Mouse (Mus musculus): ENCODE results near the gene Gm17018.
A peak's percentile ranks its signal among the peaks of the same experiment; 100 is the strongest.

Gene Gm17018

GRCm38 (mm10) chr19:45587509-45588292 lies 27.3 kb downstream of the Gm17018 start:
- DNase-seq (ENCODE audit: extremely low read depth, low read depth) = no peak

DNA sequence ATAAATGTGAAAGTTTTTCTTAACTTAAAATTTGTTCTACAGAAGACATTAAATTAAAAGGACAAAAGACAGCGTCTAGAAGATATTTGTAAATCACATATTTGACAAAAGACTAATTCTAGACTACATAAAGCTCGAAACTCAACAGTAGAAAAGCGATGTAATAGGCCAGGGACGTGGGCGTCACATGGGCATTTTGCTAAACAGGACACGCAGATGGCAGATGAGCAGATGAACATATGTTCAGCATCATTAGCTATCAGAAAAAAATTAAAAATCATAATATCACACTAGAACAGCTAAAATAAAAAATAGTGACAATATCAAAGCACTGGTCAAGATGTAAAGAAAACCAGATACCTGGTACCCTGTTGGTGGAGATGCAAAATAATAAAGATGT lies 29.3 kb downstream of the Gm17018 start:
- no peak for DNase-seq (ENCODE audit: extremely low read depth, low read depth)

GRCm38 (mm10) chr19:45591704-45592103 lies 31.3 kb downstream of the Gm17018 start:
- peak; percentile 78 for DNase-seq (ENCODE audit: extremely low read depth, low read depth)

- no peak for DNase-seq (ENCODE audit: extremely low read depth, low read depth)
Observed at GRCm38 (mm10) chr19:45592916-45593315, 32.5 kb downstream of the Gm17018 start.

DNA sequence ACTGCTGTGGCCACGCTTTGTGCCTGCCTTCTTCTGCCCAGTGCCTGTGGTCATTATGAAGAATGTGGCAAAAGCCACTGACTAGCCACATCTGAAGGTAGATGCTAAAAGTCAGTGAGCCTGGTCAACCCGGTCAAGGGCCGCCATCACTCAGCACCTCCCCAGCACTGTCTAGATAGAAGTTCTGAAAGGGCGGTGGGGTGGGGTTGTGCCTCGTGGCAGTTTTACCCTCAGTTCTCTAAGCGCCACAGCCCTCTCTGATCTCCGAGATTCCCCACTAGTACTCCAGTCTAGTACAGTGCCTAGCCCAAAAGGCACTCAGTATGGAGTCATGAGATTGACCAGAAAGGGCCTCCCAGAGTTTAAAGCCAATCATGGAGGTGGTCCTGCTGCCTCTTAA lies 33.7 kb downstream of the Gm17018 start:
- DNase-seq (ENCODE audit: extremely low read depth, low read depth) = no peak

- no peak for DNase-seq (ENCODE audit: extremely low read depth, low read depth)
Observed at GRCm38 (mm10) chr19:45595481-45595880, 35.1 kb downstream of the Gm17018 start.

DNA sequence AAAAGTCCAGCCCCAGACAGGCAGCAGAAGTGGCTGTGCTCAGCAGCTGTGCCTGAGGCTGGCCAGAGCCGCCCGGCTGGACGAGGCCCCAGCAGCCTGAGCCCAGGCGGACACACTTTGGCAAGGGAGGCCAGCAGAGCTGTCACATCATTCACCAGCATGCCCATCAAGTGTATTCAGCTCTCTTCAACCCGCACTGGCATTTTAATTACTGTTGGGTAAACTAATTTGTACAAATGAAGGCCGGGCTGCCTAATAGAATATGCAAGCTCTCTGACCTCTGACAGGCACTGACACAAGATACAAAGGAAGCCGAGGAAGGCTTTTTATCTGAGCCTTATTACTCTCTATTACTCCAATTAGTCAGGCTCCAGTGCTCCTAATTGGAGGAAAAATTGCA lies 35.6 kb downstream of the Gm17018 start:
- no peak for DNase-seq (ENCODE audit: extremely low read depth, low read depth)

- no peak for DNase-seq (ENCODE audit: extremely low read depth, low read depth)
Observed at GRCm38 (mm10) chr19:45596434-45596833, 36.0 kb downstream of the Gm17018 start.

GRCm38 (mm10) chr19:45597106-45597505 lies 36.7 kb downstream of the Gm17018 start:
- no peak for DNase-seq (ENCODE audit: extremely low read depth, low read depth)

DNA sequence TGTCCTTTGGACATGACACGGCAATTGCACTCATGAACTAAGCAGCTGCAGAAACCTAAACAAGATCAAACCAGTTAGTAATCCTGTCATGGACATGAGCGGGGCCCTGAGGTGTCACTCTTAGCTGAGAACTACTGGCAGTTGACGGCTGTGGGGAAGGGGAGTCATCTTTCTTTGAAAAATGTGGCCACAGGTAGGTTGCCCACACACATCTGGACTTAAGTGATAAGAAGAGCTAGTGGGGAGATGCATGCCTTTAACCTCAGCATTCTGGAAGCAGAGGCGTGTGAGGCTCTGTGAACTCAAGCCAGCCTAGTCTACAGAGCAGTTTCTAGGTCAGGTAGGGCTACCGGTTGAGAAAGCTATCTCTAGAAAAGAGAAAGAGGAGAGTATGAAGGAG lies 42.2 kb downstream of the Gm17018 start:
- DNase-seq (ENCODE audit: extremely low read depth, low read depth) = peak; percentile 95

DNA sequence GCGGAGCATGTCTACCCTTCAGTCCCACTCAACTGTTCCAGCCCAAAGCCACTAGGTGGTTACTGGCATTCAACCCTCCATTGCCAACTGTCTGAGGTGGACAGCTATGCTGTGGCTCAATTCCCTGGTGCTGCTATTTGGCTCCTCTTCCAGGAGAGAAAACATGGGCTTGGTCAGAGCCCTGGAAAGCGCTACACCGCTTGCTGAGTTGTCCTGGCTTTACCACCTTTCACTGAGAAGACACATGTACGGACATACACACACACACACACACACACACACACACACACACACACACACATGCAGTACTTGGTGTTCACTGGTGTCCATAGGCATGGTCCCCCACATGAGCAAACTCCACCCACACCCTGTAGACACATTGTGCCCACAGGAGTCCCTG lies 46.3 kb downstream of the Gm17018 start:
- no peak for DNase-seq (ENCODE audit: extremely low read depth, low read depth)

DNA sequence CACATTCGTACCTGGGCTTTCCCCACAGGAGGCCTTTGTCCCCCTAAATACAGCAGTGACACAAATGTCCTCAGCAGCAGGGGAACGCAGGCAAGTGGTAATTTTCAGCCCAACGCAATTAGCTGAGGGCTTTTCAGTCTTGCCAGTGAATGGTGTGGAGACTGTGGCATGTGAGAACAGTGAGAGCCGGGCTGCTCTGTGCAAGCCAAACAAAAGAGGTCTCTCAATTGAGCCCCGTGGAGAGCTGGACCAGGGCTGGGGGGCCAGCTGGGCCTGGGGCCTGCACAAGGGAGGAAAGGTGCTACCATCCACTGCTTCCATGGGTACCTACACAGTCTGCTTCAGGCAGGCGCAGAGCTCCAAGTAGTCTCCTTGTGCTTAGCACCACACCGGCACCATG lies 47.1 kb downstream of the Gm17018 start:
- no peak for DNase-seq (ENCODE audit: extremely low read depth, low read depth)

DNA sequence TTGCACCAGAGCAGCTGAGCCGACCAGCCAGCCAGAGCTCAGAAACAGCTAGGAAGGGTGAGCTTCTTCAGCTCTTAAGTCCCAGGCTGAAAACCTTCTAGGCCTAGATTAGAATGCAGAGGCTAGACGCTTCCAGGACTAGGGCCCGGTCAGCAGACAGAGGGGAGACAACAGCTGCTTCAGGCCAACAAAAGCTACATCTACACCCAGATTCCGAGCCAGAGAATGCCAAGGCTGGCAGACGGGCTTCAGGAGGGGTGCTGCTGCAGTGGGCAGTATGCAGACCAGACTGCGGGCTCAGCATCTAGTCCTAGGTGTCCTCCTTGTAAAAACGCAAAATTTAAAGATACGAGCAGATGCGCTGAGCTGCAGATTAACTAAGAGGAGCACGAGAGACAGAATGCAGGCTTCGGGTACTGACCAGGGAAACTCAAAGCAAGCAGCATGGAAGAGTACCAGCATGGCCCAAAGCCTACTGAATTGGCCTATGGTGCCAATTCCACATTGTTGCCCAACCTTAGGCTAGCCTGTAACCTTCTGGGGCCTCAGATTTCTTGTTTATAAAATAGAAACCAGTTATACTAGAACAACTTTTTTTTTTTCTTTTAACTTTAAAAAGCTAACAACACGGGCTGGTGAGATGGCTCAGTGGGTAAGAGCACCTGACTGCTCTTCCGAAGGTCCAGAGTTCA lies 48.4 kb downstream of the Gm17018 start:
- DNase-seq (ENCODE audit: extremely low read depth, low read depth) = no peak

GRCm38 (mm10) chr19:45610823-45611222 lies 50.4 kb downstream of the Gm17018 start:
- no peak for DNase-seq (ENCODE audit: extremely low read depth, low read depth)

GRCm38 (mm10) chr19:45614375-45614774 lies 54.0 kb downstream of the Gm17018 start:
- no peak for DNase-seq (ENCODE audit: extremely low read depth, low read depth)

- DNase-seq (ENCODE audit: extremely low read depth, low read depth) = no peak
Observed at GRCm38 (mm10) chr19:45614928-45615327, 54.5 kb downstream of the Gm17018 start.

GRCm38 (mm10) chr19:45615415-45616213 lies 55.2 kb downstream of the Gm17018 start:
- DNase-seq (ENCODE audit: extremely low read depth, low read depth) = no peak

- DNase-seq (ENCODE audit: extremely low read depth, low read depth) = no peak
Observed at GRCm38 (mm10) chr19:45616214-45616518, 55.8 kb downstream of the Gm17018 start.

DNA sequence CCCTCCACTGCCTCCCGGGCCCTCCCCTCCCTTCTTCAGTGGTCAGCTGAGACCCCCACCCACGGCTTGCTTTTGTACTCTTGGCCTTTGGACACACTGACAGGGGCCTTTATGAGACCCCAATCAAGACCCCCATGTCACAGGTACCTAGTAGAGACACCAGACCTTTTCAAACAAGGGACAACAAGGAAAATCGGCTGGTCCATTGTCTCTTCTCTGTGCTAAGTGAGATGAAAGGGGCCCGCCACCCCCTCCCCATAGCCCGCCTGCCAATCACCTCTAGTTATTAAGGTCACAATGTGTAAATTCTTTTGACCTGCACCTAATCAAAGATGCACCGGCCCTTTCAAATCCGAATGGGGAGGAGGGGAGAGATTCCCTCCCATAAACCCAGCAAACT lies 56.3 kb downstream of the Gm17018 start:
- no peak for DNase-seq (ENCODE audit: extremely low read depth, low read depth)

- no peak for DNase-seq (ENCODE audit: extremely low read depth, low read depth)
Observed at GRCm38 (mm10) chr19:45618184-45618583, 57.8 kb downstream of the Gm17018 start.

DNA sequence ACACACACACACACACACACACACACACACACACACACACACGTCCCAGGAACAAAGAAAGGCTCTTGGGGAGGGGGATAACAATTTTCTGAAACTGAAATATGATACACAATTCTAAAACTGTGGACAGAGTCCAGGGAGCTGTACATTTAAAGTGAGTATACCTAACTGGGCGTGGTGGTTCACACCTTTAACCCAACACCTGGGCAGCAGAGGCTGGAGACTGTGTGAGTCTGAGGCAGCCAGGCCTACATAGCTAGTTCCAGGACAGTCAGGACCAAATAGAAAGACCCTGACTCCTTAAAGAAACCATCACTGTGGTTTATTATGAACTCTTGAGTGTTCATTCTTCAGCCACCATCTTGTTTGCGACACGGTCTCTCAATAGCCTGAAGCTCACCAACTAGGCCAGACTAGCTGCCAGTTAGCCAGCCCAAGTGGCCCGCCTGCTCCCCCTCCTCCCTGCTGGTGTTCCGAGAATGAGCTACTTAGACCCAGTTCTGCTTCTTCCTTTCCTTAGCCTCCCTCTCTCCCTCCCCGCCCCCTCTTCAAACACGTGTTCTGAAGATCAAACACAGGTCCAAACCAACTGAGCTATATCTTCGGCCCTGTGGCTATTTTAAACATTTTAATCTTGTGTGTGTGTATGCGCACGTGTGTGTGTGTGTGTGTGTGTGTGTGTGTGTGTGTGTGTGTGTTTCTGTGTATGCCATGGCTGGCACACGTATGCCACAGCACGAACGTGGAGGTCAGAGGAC lies 59.5 kb downstream of the Gm17018 start:
- DNase-seq (ENCODE audit: extremely low read depth, low read depth) = no peak

DNA sequence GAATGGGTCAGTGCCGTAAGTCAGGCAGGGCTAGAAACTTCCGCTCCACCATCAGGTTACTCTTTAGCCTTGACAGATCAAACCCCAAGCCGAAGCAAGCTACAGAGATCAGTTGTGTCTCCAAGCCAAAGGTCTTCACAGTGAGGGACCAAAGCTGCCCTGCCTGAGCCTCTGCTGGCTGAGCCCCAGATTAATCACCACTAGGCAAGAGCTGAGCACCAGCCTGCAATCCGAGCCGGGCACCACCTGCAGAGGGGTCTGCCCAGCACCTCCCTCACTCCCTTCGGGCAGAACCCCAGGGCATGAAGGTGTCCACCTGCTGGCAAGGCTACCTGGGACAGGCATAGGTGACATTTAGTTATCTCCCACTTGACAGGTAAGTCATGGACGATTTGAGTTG lies 60.6 kb downstream of the Gm17018 start:
- DNase-seq (ENCODE audit: extremely low read depth, low read depth) = no peak
